Mouse (Mus musculus): ENCODE results near the gene Slc38a8.

Gene Slc38a8

DNA sequence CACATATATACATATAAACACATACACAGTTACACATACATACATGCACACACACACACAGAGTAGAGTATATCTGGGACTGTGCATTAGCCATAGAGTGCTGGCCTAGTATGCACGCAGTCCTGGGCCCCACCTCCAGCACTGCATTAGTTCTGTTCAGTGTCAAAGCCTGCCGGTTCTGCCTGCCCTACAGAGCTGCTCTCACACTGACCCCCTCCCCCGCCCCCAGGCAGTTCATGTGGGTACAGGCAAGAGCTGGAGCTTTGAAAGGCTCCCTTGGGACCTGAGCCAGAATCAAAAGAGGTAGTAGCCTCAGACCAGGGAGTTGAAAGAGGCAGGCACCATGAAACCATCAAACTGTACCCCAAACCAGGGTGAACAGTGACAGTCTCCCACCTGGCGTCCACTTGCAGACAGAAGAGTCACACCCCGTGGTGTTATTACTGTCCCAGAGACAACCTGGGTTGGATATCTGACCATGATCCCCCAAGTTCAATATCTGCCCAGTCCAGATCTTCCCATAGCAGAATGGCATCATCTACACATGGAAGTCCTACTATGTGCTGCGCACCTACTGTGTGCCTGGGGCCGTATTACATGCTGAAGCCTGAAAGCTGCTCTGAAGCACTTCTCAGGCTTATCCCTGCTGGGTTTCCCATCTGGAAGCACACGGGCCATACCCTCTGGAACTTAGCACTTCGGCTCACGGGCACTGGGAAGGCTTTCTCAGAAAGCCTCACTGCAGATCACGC lies 17.2 kb downstream of the Slc38a8 start:
- DNase-seq: no peak

DNA sequence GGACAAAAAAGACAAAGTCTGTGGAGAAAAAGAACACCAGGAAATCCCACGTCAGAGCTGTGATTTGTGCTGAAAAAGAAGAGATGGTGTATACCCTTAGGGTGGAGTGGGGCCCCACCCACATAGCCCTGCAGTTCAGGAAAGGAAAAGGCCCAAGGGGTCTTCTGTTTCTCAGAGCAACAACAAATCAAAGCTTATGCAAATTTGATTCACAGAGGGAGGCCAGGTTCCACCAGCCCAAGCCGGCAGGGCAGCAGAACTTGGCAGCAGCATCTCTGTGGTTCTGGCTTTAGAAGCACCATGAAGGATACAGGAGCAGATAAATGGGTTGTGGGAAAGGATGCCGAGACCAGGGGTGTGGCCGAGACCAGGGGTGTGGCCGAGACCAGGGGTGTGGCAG lies 22.8 kb downstream of the Slc38a8 start:
- no peak for DNase-seq

DNA sequence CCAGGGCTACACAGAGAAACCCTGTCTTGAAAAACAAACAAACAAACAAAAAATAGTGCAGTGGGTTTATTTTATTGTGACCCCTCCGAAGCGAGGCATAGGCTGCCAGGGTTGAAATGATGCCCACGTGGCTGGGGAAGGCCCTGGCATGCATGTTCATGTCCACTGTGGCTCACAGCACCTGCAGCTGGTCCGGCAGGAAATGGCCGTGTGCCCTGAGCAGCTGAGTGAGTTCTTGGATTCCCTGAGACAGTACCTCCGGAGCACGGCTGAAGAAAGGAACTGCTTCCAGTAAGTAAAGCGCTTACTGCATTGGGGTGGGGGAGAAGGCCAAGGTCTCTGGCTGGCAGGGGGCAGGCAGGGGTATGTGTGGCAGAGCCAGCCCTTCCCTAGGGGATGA lies 33.4 kb downstream of the Slc38a8 start:
- DNase-seq: no peak

DNA sequence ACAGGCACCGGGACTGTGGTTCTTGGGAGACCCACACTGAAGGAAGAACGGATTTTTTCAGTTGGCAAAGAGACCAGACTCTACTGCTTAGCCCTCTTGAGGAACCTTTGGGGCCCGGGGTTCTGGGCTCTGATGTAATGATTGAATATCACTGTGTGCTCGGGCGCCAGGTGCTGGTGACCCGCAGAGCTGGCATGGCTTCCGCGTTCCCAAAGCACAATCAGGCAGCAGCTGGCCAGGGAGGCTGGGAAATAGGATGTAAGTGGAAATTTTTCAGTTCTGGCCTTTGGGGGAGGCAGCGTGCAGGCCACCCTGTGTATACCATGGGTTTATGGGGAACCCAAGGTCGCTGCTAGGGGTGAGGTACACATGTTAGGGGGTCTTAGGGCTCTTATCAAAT lies 34.7 kb downstream of the Slc38a8 start:
- DNase-seq: no peak

DNA sequence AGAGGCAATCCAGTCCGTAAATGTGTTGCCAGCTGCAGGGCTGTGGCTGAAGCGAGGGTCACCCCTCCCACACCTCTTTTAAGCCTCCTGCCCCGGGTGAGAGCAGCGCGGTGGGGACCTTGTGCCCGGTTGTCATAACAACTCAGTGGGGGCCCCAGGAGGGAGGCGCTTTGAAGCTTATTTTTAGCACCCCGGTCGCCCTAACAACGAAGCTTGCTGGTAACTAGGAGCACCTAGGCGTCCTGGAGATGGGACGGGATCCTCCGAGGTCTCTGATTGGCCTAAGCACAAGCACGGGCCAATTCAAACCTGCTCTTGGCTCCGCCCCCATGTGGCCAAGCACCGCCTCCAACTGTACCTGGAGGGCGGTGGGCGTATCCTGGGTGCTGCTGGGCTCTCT lies 35.4 kb downstream of the Slc38a8 start:
- no peak for DNase-seq

DNA sequence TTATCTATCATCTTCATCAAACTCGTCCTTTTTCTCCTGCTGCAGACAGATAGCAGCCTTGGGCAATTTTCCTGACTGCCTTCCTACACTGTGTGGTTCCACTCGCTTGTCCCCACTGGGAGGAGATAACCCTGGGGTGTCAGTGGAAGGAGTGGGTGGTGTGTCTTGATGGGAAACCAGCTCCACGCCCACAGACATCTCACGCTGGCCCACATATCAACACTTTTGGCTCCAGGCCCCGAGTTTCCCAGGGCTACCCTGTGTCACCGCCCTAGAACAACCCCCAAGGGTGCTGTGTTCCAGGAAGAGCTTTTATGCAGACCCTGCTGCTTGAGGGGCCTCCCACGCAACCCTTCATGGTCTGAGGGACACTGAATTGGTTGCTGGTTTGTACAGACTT lies 37.8 kb downstream of the Slc38a8 start:
- DNase-seq: no peak

DNA sequence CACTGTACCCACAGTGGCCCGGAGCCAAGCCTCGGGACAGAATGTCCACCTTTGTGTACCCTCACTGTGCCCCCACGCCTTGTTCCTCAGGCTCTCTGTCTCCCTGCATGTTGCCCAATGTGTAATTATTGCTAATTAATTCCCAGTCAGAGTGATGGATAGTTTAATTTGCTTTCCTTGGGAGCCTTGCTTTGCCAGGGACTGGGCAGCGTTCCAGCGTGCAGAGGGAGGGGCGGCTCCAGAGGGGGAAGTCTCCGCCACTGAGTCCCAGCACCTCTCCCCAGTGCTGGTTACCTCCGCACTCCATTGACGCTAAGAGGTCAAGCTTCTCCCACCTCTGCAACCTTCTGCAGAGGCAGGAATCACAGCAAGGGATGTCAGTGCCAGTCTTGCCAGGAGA lies 40.1 kb downstream of the Slc38a8 start:
- DNase-seq: no peak

DNA sequence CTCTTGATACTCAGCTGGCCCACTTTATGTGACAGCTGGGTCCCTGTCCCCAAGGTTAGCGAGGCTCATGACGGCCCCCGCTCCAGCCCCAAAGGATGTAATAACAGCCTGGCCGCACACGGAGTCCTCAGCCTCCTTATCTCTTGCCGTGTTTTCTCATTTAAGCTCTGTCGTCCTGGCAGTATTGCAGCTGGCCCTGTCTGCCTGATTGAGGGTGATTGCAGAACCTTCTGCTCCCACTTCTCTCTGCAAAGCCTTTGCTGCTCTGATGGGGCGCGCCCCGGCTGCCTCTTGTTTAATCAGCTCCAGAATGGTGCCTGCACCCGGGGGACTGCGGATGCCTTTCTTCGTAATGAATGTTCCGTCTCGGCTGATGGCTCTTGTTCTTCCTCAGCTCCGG lies 41.8 kb downstream of the Slc38a8 start:
- DNase-seq: no peak

DNA sequence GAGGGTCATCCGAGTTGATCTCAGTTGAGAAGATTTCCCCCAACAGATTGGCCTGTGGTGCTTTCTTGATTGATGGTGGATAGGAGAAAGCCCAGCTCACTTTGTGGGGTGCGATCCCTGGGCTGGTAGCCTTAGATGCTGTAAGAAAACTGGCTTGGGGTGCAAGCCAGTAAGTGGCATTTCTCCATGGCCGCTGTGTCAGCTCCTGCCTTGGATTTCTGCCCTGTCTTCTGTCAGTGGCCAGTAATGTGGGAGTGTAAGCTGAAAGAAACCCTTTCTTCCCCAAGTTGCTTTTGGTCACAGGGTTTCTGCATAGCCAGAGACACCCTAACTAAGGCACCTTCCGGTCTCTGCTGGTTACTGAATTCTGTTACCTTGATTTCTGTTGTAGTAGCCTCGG lies 45.5 kb downstream of the Slc38a8 start:
- DNase-seq: no peak

DNA sequence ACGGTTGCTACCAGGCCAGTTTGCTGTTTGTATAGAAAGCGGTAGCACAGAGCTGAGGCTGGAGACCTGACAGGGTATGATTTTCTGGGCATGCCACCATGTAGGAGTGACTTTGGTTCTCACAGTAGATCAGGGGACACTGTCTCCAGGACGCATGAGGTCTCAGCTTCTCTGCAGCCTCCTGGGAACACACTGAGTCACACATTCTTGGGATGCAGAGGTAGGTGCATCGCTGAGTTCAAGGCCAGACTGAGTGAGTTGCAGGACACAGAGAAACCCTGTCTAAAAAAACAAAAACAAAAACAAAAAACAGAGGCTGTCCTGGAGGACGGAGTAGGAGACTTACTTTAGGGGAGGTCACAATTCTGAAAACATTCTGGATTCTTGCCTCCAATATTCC lies 48.6 kb downstream of the Slc38a8 start:
- DNase-seq: no peak

DNA sequence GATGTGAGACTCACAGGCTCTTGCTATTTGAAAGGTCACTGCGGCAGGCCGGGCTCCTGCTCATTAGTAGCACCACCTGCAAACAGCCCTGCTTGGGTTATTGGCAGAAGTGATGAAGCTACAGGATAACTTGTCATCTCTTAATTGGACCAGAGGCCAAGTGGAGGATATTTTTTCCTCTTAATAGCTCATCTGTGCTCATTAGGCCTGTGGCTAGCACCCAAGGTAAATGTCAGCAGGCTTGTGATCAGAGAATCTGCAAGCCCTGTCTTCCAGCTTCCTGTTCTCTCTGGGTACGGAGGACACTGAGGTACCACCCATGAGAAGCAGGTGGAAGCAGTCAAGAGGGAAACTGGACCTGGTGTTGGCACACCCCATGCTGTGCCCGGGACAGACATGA lies 50.4 kb downstream of the Slc38a8 start:
- DNase-seq: no peak

DNA sequence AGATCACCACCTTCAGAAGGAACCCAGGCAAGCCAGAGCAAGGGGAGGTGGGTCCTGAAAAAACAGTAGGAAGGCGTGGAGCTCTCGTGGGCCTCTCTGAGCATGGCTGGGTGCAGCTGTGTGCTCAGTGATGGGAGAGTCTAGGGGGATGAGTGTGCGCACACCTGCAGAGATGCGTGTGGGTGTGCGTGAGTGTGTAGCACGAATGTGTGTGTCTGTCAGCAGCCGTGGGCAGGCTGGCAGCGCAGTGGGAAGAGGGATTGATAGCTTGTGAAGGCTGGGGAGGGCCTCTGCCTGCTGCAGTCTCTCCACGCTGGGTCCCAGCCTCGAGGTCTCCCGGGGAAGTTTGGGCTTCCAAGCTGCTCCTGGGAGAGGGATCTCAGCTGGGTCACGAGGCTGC lies 51.9 kb downstream of the Slc38a8 start:
- DNase-seq: no peak

DNA sequence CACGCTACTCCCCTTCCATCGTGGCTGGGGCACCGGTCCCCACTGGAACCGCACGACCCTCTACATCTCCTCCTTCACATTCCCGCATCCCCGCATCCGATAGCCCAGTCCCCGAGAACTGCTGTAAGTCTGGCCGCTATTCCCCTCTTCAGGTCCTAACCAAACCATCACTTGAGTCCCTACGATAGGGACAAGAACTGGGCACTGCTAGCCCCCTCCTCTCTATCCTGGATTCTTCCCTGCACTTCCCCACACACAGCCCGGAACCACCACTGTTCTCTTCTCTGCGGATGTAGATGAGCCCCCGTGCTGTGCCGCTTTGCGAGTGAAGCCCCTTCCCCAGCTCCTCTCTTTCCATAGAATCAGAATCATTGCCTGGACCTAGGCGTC lies 53.7 kb downstream of the Slc38a8 start:
- DNase-seq: no peak

DNA sequence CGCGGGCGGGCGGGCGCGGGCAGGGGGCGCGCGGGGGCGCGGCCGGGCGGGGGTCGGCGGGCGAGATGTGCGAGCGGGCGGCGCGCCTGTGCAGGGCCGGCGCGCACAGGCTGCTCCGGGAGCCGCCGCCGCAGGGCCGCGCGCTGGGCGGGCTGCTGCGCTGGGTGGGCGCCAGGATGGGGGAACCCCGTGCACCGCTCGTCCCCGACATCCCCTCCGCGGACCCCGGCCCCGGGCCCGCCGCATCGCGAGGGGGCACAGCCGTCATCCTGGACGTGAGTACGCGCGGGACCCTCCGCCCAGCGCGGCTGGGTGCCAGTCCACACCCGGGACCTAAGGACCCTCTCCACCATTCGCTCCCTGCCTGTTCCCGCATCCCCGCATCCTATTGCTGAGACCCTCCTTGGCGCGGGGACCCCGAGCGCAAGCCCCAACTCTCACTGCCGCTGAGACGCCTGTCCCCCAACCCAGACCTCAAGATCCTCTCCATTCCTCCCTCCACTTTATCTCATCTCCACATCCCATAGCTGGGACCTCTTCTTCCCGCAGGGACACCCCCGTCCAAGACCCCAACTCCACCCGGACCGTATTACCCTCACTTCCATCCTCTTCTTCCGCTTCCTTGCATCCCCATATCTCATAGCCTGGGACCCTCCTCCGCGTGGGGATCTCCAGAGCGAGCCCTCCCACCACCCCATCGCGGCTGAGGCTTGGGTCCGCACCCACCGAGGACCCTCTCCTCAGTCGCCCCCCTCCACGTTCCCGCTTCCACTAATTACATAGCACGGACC lies 54.3 kb downstream of the Slc38a8 start:
- no peak for DNase-seq

DNA sequence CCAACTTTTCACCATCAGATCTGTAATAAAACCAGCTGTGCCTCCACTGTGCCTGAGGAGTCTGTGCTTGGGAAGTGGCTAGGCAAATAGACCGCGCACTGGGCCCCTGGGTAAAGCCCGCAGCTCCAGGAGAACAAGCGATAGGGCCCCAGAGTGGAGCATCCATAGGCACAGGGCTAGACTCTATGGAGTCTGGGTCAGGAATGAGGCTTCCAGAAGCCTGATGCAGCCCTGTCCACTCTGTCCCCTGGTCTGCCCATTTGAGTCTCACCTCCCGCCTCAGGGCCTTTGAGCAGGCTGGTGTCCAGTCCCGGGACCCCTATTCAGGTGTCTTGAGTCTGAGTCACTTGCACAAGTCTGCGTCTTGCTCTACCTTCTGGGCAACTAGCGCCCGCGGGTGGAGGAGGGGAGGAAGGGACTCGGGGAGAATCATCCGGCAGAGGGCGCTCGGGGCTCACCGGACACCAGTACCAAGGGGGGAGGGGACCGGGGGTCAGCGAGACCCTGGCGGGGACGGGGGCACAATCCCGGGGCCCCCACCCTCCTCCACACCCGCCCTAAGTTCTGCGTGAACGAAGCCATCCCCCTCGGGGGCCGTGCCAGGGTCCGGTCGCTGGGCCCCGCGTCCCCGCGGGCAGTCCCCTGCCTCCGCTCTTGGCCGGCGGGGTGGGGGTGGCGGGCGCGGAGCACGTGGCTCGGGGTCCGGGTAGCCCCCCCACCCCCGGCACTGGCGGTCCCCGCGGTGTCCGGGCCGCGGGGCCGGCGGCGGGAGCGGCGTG lies 55.1 kb downstream of the Slc38a8 start, which contains the start of gene Necab2:
Necab2 (plus strand) TSS at position 509 of the 779 bp plus-strand sequence.
- DNase-seq: peak; percentile 71

DNA sequence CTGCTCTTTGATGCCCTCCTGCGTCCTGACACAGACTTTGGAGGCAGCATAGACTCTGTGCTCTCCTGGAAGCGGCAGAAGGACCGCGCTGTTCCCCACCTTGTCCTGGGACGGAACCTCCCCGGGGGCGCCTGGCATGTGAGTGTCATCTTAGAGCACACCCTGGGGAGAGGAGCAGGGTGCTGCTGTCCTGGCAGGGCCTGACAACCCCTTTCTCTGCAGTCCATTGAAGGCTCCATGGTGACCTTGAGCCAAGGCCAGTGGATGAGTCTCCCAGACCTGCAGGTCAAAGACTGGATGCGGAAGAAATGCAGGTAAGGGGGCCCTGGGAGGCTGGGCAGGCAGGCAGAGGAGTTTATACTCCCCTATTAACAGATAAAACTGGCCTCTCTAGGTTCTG lies 58.5 kb downstream of the Slc38a8 start:
- DNase-seq: no peak

DNA sequence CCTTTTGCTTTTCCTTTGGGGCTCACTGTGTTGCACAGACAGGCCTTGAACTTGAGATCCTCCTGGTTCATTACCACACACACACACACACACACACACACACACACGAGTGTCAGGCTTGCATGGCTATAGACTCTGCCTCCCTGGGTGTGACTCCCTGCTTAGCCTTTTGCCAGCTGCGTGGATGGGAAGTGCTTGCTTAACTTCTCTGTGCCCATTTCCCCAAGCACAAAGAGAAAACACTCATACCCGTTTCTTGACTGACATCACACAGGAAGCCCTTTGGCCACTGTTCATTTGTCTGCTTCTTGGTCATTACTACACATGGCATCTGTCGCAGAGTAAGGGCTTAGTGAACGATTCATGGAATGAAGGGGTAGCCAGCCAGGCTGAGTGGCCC lies 59.5 kb downstream of the Slc38a8 start:
- no peak for DNase-seq

DNA sequence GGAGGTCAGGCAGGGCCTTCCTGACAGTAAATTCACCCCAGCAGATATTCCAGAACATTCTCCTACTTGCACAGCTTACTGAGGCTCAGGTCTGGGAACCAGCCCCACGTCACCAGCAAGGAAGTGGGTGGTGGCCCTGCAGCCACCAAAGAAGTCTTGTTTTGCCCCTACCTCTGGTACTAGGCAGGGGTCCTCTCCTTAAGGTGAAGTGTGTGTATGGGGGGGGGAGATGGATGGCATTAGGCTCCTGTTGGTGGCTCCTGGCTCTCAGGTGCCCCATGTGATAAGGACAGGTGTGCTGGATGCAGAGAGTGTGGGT lies 60.6 kb downstream of the Slc38a8 start:
- no peak for DNase-seq

DNA sequence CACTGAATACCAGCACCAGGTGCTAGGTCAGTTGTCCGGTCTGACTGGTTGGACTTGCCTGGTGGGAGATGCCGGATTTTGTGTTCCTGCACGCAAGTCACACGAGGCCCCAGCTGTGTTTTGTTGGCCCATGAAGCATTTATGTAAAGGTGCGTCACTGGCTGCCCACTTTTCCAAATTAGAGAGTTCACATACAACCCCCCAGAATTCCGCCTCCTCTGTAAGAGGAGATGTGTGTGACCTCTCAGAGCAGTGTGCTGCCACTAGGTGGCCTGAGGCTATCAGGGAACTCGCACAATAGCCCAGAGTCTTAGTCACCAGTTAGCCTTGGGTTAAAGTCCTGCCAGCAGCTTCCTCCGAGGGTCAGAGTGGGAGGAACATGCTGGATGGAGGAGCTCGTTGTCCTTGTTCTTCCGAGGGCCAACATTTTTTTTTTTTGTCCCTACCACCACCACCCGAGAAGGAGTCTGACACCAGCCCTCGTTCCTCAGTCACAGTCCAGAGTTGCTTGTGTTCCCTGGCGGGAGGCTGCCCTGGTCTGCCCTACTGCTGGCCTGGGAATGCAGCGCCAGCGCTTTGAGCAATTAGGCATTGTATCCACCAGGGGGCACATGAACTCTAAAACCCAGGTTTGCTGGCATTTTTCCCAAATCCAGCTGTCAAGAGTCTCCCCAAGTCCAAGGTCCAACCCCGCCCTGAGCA lies 61.1 kb downstream of the Slc38a8 start:
- DNase-seq: peak; percentile 51

DNA sequence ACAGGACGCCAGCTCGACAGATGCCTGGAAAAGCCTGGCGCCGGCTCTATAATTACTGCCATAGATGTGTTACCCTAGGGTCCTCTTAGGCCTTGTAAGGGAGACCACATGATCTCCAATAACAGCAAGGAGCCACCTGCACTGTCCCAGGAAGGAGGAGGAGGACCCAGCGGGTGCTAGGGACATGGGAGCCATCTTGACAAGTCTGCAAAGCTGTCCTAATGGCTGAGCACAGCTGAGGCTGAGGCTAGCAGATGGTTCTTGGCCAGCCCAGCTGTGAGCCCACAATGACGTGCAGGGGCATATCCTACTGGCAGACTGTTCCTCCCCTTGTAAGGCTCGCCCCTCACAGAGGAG lies 61.6 kb downstream of the Slc38a8 start:
- no peak for DNase-seq

DNA sequence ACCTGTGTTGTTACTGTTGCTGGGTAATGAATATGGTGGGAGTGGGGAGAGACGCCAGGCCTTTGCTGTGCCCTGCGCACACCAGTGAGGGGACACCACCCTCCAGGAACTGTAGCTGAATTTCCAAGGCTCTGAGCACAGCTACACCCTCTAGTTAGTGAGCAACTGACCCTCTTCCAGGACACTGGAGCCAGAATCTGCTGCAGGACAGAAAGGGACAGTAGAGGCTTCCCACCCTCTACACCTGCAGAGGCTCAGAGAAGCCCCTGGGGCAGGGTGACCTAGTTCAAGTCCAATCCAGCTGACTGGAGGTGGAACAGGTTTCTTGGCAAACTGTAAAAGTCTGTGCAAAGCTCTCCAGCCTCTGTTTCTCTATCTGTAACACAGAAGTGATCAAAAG lies 62.1 kb downstream of the Slc38a8 start:
- no peak for DNase-seq

DNA sequence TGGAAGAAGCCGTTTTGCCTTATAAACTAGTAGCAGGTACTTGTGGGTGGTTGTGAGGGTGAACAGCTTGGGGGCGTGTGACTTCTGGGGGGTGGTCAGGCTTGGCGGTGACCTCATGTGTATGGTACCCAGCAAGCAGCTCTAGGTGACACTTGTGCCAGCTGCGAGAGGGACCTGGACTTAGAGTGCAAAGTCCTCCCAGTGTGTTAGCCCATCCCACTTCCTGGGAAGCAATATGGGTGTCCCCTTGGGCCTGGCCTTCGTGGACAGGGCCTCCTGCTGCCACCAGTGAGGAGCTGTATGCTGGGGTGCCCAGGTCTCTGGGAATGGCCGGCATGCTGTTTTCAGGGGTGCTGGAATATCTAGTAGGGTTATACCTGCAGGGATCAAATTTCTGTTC lies 62.6 kb downstream of the Slc38a8 start:
- DNase-seq: no peak

DNA sequence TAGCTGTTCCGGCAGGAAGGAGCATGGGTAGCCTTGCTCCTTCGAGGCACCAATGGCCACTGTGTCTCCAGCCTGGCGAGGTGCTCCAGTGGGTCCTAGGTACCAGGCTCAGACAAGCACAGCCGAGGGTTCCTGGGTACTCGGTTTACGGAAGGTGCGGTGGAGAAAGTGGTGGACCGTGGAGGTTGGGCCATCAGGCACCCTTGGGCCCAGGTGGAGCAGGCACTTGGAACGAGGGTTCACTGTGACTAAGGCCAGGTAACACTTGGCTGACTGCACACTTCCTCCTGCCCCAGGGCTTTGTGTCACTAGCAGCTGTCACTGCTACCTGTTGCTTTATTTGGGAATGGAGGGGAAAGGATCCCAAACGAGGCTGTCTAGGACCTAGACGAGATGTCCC lies 64.0 kb downstream of the Slc38a8 start:
- no peak for DNase-seq
